Mouse (Mus musculus) cerebellum, adult 18-20 months (tissue): ENCODE measurements around the gene Prrx2.

ENCODE experiments used
- DNase-seq, 2 experiments: peaks; one replicate each; pipeline ENCODE4 v3.0.0; 2021

Prrx2 gene

DNA sequence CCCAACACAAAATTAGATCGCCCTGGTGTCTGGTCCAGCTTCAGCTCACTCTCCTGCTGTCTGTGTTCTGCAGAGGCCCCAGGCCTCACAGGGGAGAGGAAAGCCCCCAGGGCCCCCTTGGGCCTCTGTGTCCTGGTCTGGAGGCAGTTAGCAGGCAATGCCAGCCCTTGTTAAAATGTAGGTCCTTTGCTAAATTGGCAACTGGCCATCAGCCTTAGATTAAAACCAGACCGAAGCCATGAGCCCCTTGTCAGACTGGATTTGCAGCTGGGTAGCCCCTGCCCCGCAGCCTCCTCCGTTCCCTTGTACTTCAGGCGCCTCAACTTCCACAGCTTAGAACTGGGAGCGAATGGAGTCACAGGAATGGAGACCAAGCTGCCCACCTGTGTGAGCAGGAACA, 37.9 kb downstream of the Prrx2 start:
- no peak for DNase-seq

DNA sequence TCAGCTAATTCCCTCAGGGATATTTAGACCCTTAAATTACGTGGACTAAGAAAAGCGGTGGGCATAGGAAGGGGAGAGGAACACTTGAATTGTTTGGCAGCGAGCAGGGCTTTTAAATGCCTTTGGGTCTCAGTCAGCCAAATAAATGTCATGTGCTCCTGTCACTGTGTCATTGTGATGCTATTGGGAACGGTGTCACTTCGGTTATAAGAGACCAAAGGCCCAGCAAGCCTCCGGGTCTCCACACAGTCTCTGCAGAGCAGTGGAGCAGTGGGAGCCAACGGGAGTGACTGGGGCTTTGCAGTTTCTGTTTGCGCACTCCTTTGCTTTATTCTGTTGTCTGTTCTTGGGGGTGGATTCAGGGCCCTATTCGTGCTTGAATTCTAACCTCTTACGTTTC, 39.7 kb downstream of the Prrx2 start:
- DNase-seq: no peak

DNA sequence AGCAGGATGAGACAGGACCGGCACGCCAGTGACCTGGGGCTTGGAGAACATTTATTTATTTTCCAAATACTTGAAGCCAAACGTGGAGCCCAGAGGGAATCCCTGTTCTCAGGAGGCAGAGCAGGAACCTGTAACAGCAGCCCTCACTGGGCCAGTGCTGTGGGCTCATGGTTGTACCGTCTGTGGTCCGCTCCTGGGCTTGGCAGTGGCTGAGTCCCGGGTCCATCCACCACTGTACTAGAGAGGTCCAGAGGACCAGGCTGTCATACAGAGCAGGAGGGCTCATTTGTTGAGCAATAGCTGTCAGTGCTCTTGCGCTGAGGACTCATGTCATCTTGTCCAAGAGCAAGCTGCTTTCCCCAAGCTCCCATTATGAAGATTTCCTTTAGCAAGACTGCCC, 40.3 kb downstream of the Prrx2 start:
- no peak for DNase-seq

DNA sequence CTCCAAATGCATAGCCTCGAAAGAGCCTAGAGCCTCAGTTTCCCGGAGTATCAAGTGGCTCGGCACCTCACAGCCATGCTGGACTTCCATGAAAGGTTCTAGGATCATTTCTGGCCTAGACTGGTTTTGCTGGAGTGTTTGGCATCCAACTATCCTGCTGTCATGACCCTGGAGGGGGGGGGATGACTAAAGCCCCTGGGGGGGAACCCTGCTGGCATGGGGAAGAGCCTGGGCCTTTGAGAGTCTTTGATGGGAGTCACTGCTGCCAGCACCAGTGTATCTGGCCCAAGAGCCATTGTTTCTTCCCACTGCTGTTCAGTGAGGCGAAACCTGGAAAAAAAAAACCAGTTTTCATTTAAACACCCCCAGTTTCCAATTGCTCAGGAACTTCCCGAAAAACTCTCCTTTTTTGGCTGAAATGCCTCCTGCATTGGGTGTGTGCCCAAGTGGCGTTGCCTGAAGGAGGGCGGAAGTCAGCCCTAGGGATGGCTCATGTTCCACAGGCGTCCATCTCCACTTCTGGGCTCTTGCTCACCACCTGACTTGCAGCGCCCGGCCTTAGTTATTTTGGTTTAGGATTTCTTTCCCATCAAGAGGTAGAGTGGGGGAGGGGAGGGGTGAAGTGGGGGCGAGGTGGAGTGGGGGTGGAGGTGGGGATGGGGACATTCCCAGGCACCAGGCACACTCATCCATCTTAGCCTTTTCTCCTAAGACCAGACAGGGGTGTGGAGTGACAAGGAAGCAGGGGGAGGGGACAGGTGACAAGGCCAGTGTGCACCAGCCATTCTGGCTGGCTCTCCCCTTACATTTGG, 41.1 kb downstream of the Prrx2 start:
- DNase-seq: no peak

DNA sequence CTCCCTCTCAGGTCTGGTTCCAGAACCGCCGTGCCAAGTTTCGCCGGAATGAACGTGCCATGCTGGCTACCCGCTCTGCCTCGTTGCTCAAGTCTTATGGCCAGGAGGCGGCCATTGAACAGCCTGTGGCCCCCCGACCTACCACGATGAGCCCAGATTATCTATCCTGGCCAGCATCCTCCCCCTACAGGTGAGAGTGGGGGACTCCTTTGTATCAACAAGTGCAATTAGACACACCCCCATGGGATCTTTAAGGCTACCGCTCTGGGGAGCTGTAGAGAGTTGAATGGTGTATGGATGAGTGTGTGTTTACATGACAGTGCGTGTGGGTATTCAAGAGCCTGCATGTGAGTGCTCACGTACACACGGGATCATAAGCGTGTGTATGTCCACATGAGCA, 44.7 kb downstream of the Prrx2 start:
- no peak for DNase-seq

DNA sequence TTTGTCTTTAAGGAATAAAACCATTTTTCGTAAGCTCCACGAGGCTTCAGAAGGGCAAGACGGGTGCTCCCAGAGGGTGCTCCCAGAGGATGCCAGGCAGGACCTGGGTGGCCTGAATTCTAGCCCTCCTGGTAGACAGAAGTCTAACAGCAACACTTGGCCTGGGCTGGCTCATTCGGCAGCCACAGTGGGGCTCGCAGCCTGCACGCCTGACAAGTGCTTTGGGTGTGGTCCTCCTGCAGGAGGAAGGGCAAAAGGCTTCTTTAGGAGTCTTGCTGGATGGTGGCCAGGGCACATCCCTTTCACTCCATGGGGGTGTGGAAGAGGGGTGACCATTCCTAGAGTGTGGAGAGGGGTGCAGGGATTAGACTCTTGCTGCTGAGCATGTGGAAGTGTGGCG, 46.4 kb downstream of the Prrx2 start:
- DNase-seq: no peak

DNA sequence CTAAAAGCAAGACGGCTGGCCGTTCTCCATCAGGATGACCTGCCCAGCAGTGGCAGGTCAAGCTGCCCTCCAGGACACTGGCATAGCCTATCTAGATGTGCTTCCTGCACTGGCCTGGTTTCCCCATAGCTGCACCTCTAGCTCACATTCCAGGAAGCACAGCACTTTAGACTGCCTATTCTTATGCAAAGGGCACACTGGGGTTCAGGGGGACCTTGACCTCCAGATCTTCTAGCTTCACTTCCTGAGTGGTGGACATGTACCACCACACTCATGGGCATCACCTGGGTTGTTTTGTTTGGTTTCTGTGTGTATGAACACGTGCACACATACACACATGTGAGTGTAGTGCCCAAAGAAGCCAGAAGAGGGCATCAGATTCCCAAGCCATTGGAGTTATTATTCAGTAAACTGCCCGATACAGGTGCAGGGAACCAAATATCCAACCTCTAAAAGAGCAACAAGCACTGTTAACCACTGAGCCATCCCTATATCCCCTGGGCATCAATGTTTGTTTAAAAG, 50.1 kb downstream of the Prrx2 start:
- no peak for DNase-seq

DNA sequence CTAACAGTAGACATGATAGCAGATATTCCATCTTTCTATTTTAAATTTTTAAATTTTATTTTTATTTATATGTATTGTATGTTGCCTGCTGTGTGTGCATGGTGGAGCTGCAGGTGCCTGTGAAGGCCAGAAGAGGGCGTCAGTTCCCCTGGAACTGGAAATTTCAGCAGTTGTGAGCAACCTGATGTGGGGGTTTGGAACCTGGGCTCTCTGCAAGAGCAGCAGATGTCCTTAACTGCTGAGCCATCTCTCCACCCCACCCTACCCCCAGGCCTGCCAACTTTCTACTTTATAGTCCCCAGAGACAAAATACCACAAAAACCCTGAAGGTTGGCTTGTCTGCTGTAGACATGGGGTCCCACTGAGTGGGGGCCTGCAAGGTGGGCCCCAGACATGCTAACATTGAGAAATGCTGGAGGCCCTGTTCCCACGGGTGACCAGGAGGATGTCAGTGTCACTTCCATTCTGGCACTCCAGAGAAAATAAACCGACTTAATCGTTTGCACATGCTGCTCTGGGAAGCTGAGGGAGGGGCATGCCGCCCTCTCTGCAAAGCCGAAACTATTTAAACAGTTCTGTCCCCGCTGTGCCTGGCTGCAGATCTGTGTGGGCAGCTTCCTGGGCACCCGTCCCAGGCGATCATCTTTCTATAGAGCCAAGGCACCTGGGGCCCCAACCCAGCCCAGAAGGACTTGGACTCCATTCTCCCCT, 50.8 kb downstream of the Prrx2 start:
- DNase-seq: peak; percentile 67 to 70

DNA sequence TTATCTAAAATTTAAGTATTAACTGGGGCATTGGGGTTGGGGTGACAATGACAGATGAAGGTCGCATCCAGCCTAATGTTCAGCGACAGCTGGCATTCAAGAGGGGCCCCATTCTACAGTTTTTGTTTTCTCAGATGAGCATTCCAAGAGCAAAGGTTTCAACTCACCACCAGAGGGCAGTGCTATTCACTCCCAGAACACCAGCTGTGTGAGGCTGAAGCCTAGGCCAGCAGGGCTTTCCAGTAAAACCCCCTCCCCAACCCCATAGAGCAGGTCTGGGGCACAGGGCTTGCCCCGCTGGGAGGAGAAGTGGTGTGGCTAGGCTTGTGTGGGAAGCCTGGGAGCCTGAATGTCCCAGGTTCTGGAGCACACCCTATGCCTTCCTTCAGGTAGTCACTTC, 56.2 kb downstream of the Prrx2 start:
- peak; percentile 47 to 61 for DNase-seq

DNA sequence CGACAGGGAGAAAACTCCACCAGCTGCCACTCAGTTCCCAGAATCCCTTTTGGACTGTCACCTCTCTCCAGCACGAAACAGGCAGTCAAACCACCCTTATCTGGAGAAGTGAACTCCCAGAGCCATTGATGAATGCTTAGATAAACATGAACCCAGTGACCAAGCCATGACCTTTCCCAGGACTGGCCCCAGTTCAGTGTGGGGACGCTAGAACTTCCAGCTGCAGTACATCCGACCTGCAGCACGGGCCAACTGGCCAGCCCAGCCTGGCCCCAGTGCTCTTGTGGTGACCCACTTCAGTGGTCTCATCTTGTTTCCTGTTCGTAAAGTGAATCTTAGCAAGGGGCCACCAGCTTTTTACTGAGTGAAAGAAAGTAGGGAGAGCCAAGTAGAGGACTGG, 58.6 kb downstream of the Prrx2 start:
- no peak for DNase-seq

DNA sequence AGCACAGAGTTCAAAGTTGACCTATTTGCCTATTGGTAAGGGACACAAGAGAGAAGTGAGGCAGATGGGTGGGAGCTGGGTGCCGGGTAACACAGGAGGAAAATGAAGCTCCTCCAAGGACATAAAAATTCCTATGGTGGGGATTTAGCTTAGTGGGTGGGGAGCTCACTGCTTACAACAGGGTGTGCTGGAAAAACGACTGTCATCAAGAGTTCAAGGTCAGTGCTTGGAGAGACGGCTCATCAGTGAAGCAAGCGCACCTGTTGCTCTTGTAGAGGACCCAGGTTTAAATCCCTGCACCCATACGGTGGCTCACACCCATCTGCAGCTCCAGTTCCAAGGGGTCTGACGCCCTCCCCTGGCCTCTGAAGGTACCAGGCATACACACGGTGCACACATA, 59.2 kb downstream of the Prrx2 start:
- no peak for DNase-seq

DNA sequence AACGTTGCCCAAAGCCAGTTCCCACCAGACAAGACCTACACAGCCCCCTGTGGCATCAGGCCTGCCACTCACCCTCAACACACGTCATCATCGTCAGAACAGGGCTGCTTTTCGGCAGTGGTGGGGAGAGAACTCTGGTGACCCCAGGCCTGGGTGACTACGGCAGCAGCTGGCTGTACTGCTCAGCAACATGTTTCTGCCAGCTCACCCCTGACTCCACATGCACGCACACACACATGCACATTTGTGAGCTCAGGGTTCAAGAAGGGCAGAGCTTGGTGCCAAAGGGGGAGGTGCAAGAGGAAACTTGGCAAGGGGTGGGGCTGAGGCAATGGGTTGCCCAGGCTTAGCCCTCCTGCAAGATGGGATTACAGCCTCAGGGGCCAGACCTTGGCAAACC, 62.5 kb downstream of the Prrx2 start:
- DNase-seq: no peak

DNA sequence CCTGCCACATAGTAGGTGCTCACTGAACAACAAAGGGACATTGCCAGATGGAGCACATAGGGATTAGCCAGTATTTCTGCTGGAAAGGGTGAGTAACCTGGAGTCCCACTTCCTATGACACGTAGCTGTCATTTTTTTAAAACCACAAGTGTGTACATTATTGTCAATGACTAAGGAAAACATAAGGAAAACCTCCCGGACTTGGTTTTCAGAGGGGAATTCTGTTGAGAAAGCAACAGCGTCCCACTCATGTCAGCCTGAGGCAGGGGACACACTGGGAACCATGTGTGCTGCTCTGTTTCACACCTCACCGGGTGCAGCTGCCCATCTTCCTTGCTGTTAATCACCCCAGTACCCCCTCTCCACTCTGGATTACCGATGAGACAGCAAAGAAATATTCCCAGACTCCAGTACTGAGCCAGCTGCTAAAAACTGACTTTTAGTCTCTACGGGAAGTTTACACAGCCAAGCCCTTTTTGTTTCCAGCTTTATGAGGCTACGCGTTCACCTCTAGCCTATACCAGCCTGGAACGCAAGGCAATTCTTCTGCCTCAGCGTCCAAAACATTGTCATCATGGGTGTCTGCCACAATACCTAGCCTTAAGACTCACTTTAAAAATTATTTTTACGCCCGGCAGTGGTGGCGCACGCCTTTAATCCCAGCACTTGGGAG, 64.8 kb downstream of the Prrx2 start:
- no peak for DNase-seq

DNA sequence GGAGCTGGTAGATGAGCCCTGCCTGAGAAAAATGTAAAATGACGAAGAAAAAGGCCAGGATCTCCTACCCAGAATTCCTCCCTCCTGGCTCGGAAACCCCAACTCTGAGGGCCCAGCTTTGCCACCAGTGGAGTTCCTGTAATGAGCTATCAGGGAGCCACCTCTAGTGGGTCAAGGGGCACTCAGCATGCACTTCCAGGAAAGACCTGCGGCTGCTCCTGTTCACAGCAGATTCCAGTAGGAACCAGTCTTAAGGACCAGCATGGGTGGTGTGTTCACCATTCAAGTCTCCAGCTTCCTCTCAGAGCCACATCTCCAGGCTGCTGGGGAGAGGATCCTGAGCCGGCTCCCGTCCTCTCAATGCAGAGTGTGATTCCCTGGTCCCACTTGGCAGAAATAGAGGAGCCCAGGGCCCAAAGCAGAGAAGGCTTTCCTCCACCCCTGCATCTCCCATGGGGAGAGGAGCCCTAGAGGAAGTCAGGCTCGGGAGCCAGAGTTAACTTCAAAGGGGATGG, 66.9 kb downstream of the Prrx2 start:
- DNase-seq: no peak

DNA sequence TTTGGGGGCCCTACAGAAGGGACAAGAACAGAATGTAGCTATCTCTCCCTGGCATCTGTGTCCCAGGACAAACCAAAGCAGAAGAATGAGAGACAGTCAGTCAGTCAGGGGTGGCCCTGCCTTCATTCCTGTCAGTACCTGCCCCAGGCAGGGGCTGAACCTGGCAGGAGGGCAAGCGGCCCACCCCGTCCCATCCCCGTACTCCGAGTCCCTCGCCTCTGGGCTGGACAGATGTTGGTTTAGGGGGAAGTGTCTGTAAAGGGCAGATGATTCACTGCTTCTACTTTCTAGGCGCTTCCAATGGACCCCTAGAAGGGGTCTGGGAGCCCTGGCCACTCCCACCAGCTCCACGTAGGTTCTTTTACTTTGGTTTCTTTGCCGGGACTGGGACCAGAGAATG, 67.5 kb downstream of the Prrx2 start:
- no peak for DNase-seq

DNA sequence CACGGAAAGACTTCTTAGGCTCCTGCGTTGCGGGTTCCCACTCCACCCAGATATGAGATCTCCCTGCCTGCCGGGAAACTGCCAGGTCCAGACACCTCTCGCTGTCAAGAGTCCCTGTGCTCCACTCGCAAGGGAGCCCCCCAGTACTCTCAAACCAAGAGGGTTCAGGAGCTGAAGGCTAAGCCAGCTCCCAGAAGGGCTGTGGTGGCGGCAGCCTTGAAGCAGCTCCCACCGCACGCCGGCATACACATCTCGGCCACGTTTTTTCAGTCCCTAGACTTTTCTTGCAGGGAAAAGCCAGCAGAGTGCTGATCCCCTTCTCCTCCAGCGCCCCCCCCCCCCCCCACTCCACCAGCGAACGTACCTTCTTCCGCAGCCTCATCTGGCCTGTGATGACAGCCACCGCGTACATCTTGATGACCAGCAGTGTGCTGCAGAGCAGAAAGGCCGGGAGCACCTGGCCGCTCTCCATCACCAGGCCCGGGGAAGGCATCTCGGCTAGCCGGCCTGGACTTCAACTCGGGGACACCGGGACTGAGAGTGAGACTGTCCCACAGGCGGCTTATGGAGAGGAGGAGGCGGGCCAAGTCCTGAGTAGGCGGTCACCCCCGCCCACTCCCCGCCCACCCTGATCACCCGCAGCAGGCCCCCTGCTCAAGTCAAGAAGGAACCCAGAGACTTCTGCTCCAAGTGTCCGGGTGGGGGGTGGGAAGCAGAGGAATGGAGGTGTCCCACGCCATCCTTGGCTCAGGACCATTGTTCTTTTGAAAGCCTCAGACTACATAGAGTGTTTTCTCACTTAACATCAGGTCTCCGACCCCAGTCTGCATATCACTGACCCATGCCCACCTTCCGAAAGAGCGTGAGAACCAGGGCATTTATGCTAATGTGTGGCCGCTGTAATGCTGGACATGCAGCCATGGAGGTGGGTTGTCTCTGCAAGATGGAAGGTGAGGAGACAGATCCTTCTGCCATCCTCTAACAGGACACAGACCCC, 68.3 kb downstream of the Prrx2 start:
- no peak for DNase-seq

DNA sequence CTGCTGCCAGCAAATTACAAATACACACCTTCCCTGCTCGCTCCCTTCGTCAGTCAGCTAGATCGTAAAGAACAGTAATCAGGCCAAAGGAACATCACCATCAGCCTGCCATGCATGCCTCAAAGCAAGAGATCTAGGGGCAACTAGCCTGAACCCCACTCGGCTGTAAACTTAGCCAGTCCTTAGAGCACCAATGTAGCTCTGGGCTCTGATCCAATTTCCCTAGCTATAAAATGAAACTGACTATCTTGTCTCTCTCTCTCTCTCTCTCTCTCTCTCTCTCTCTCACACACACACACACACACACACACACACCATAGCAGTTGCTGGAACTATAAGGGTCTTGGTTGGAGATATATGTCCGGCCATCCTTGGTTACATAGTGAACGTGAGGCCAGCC, 69.5 kb downstream of the Prrx2 start:
- DNase-seq: no peak

DNA sequence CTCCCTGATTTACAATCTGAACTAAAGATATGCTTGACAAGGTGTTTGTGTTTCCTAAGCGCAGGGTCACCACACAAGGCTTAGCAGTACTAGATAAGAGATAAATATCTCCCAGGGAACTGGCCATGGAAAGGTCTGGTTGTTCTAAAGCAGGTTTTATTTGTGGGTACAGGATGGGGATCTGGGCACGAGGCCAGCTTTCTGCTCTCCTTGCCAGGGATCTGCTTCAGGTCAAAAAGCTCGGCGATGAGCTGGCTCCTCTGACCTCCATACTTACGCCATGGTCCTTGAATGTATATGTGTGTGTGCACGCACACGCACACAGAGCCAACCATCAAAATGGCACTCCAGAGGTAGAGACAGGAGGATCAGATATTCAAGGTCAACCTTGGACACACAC, 70.2 kb downstream of the Prrx2 start:
- peak; percentile 33 to 36 for DNase-seq

DNA sequence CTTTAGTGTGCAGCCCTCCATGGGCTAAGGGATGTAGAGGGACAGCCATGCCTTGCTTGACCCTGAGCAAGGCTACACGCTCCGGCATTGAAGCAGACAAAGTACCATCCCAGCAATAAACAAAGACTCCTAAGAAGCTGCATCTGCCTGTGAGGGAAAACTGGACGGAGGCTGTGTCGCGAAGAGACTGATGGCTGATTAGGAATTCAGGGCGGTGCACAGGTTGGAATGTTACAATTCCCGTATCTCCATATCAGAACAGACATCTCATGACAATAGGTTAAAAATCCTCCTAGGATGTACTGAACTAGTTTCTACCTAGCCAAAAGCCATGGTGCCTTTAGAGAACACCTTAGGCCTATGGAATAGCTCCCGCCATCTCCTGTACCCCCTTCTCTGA, 71.1 kb downstream of the Prrx2 start:
- DNase-seq: no peak

DNA sequence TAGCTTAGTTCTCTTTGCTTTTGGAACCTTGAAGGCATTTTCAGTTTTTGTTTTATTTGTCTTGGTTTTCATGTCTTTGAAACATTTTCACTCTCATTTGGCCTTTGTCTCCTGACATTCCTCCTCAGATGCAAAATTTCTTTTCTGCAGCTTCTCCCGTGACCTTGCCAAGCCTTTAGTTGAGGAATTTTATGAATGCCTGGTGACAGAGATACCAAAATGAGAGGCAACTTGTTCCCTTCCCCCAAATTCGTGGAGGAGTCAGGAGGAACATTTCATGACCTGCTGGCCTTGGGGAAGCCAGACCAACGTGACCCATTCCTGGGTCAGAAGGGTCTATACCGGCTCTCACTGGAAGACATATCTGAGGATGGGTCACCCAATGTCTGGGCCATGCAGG, 71.9 kb downstream of the Prrx2 start:
- DNase-seq: no peak

DNA sequence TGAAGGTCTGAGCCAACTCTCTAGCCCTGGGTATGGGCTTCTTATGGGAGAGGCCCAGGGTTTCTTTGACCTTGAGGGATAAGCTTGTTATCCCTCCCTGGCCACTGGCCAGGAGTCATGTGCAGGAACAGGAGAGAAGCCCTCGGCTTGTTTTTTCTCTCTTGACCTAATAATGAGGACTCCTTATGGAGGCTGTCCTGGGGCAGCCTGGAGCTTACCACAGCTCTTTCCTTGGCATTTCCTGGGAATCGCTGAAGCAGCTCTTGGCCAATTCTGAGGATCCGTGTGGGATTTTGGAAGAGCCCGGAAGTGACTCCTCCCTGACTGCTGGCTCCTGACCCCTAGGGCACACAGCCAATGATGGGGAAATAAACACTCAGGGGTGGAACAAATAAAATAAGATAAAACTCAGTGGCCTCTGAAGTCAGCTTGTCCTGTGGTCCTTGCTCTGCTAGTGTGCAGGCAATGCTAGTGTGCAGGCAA, 77.6 kb downstream of the Prrx2 start:
- DNase-seq: no peak

DNA sequence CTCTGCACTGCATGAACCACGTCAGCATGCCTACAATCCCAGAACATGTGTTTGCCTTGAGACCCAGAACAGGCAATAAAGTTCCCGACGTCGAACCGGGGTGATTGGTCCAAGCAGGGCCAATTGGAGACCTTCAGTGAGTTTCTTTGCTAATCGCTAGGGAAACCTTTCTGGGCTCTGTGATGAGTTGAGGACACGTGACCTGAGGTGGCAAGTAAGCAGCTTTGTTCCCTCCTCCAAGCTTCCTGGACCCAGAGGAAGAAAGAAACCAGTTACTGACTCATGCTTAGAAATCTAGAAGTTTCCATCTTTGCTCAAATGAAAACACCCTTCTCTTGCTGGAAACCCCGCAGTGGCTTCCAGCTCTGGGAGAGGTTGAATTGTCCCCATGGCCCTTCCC, 78.2 kb downstream of the Prrx2 start:
- no peak for DNase-seq
